Mouse (Mus musculus): ENCODE measurements around the gene Gpr61.

Gene Gpr61

GRCm38 (mm10) chr3:108131216-108131615 lies 23.5 kb downstream of the Gpr61 start:
- no peak for DNase-seq (ENCODE audit: low read depth, low spot score)

GRCm38 (mm10) chr3:108129804-108130203 lies 24.9 kb downstream of the Gpr61 start:
- DNase-seq (ENCODE audit: low read depth, low spot score), result no peak

GRCm38 (mm10) chr3:108129367-108129766 lies 25.3 kb downstream of the Gpr61 start:
- DNase-seq (ENCODE audit: low read depth, low spot score), result no peak

- DNase-seq (ENCODE audit: low read depth, low spot score), result no peak
These were observed 26.2 kb downstream of the Gpr61 start for GRCm38 (mm10) chr3:108128520-108128919.

GRCm38 (mm10) chr3:108126327-108126726 lies 28.4 kb downstream of the Gpr61 start:
- no peak for DNase-seq (ENCODE audit: low read depth, low spot score)

- DNase-seq (ENCODE audit: low read depth, low spot score), result no peak
These were observed 30.6 kb downstream of the Gpr61 start for GRCm38 (mm10) chr3:108124131-108124530.

- DNase-seq (ENCODE audit: low read depth, low spot score), result no peak
These were observed 31.4 kb downstream of the Gpr61 start for GRCm38 (mm10) chr3:108123242-108123641.

GRCm38 (mm10) chr3:108121101-108121500 lies 33.6 kb downstream of the Gpr61 start:
- no peak for DNase-seq (ENCODE audit: low read depth, low spot score)

GRCm38 (mm10) chr3:108117465-108117864 lies 37.2 kb downstream of the Gpr61 start:
- DNase-seq (ENCODE audit: low read depth, low spot score), result no peak

GRCm38 (mm10) chr3:108113591-108114289 lies 40.9 kb downstream of the Gpr61 start:
- no peak for DNase-seq (ENCODE audit: low read depth, low spot score)

GRCm38 (mm10) chr3:108112666-108113065 lies 42.0 kb downstream of the Gpr61 start:
- DNase-seq (ENCODE audit: low read depth, low spot score), result no peak

- DNase-seq (ENCODE audit: low read depth, low spot score), result no peak
These were observed 42.4 kb downstream of the Gpr61 start for GRCm38 (mm10) chr3:108112246-108112645.

GRCm38 (mm10) chr3:108111320-108111719 lies 43.4 kb downstream of the Gpr61 start:
- no peak for DNase-seq (ENCODE audit: low read depth, low spot score)

GRCm38 (mm10) chr3:108105281-108105680 lies 49.4 kb downstream of the Gpr61 start:
- no peak for DNase-seq (ENCODE audit: low read depth, low spot score)

GRCm38 (mm10) chr3:108102075-108102474 lies 52.6 kb downstream of the Gpr61 start:
- no peak for DNase-seq (ENCODE audit: low read depth, low spot score)

GRCm38 (mm10) chr3:108101594-108101993 lies 53.1 kb downstream of the Gpr61 start:
- DNase-seq (ENCODE audit: low read depth, low spot score), result no peak

Data from retina, adult 2 months (tissue).